Mouse (Mus musculus): ENCODE measurements around the gene Tnnc1. TPM values are rescaled to one million over a fixed set of nuclear protein-coding genes. Genes with fewer than 3 reads are reported as not detected.
A peak's percentile ranks its signal among the peaks of the same experiment; 100 is the strongest.

Tnnc1 gene
- polyA plus RNA-seq, 1 experiment from 2014 or later = 3,123 TPM

DNA sequence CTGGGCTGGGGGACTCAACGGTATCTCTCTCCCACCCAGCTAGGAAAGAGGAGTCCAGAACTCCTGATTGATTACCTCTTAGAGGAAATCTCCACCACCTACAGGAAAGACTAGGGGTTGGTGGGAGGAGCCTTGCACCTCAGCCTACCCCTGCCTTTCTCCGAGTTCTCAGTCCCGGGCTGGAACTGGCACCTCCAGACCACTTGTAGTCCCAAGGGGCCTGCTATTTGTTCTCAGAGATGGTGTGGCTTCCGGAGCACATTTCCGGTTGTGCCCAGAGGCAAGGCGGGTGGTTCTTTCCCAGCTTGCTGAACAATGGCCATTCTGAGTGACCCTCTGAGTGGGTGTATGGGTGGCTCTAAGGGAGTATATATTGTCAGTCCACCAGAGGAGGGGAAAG lies 20.1 kb downstream of the Tnnc1 start:
- no peak overlapping the region for H3K9ac ChIP-seq (ENCODE audit: low read depth, low read length)
- H3K9me3 ChIP-seq (replicated peaks; ENCODE audit: control insufficient read depth, low read length) = no peaks in the 10 kb centered on the region
- no peaks in the 10 kb centered on the region for H3K27me3 ChIP-seq (ENCODE audit: control insufficient read depth, insufficient read depth, low read length)
- peaks cover 34% of the 10 kb centered on the region for H3K4me1 ChIP-seq (ENCODE audit: control insufficient read depth, insufficient read depth, low read length)
- no peak overlapping the region for H3K4me3 ChIP-seq (ENCODE audit: low read depth, low read length)
- H3K27ac ChIP-seq (ENCODE audit: low read depth, low read length) = no peak overlapping the region
- WGBS (ENCODE audit: insufficient replicate concordance) = 54% methylated on average over 6 of the region's 6 CpGs
- no peak overlapping the region for H3K4me2 ChIP-seq
- no peaks in the 10 kb centered on the region for H3K36me3 ChIP-seq (ENCODE audit: control insufficient read depth, insufficient read depth, low read length)
- no peak for ATAC-seq (replicated peaks; ENCODE audit: insufficient number of reproducible peaks, low FRiP score, low TSS enrichment)

DNA sequence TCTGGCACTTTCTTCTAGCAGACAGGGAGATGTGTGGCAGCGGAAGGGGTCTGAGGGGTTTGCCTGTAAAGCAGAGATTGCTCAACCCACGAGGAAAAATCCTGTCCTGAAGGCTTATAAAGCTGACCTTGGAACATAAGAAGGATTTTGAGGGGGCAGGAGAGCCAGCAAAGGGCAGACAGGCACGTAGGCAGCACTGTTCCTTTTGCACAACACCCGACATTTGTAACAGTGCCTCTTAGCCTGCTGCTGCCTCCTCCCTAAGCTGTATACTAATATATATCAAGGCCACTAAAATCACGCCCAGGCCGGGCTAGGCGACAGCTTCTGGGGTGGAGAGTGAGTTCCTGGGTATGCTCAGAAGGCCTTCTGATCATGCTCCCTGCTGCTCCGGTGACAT lies 22.3 kb downstream of the Tnnc1 start:
- Histone ChIP-seq H3K4me1 (ENCODE audit: control insufficient read depth, insufficient read depth, low read length) (peaks cover 27% of the 10 kb centered on the region), H3K27me3 (ENCODE audit: control insufficient read depth, insufficient read depth, low read length) (no peaks in the 10 kb centered on the region), H3K9ac (ENCODE audit: low read depth, low read length) (peak overlapping the region; percentile 47; the same call in 1 of the 2 replicates), H3K4me3 (ENCODE audit: low read depth, low read length) (no peak overlapping the region), H3K27ac (ENCODE audit: low read depth, low read length) (0 out of 2 replicates have a peak overlapping the region, but pooled peaks have one; percentile 30), H3K9me3 (replicated peaks; ENCODE audit: control insufficient read depth, low read length) (no peaks in the 10 kb centered on the region), H3K4me2 (no peak overlapping the region), H3K36me3 (ENCODE audit: control insufficient read depth, insufficient read depth, low read length) (no peaks in the 10 kb centered on the region)
- no peak for ATAC-seq (replicated peaks; ENCODE audit: insufficient number of reproducible peaks, low FRiP score, low TSS enrichment)
- WGBS (ENCODE audit: insufficient replicate concordance) = 54% methylated on average over 8 of the region's 8 CpGs

DNA sequence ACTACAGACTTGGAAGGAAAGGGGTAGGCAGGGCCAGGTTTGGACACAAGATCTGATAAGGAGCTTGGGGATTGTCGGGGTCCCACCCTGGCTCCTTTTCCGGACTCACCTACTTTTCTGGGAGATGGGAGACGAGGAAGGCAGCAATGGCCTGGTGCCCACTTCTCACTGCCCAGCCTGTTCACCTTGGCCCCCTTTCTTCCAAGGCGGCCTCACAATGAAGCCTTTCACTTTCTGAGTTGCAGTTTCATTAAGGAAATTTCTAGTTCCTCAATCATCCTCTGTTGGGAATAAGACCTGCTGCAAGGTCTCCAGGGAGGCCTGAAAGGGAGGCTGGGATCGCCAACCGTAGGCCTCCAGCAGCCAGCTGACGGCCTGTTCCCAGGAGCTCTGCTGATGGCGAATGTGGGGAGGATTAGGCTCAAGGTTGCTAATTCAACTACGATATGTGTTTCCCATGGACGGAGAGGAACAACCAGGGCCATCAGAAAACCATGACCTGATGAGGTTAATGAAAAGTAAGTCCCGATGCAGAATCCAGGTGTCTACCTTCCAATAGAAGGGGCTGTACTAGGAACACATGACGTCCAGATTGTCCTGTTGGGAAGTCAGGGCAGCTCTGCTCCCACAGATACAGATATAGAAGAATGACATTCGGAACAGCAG lies 24.4 kb downstream of the Tnnc1 start:
- H3K4me2 ChIP-seq = no peak overlapping the region
- no peak for ATAC-seq (replicated peaks; ENCODE audit: insufficient number of reproducible peaks, low FRiP score, low TSS enrichment)
- peaks cover 20% of the 10 kb centered on the region for H3K4me1 ChIP-seq (ENCODE audit: control insufficient read depth, insufficient read depth, low read length)
- H3K27me3 ChIP-seq (ENCODE audit: control insufficient read depth, insufficient read depth, low read length) = no peaks in the 10 kb centered on the region
- H3K9me3 ChIP-seq (replicated peaks; ENCODE audit: control insufficient read depth, low read length) = no peaks in the 10 kb centered on the region
- no peak overlapping the region; the same call in 1 of the 2 replicates for H3K9ac ChIP-seq (ENCODE audit: low read depth, low read length)
- H3K27ac ChIP-seq (ENCODE audit: low read depth, low read length) = no peak overlapping the region
- H3K36me3 ChIP-seq (ENCODE audit: control insufficient read depth, insufficient read depth, low read length) = no peaks in the 10 kb centered on the region
- no peak overlapping the region for H3K4me3 ChIP-seq (ENCODE audit: low read depth, low read length)
- 66% methylated on average over 13 of the region's 13 CpGs for WGBS (ENCODE audit: insufficient replicate concordance)

DNA sequence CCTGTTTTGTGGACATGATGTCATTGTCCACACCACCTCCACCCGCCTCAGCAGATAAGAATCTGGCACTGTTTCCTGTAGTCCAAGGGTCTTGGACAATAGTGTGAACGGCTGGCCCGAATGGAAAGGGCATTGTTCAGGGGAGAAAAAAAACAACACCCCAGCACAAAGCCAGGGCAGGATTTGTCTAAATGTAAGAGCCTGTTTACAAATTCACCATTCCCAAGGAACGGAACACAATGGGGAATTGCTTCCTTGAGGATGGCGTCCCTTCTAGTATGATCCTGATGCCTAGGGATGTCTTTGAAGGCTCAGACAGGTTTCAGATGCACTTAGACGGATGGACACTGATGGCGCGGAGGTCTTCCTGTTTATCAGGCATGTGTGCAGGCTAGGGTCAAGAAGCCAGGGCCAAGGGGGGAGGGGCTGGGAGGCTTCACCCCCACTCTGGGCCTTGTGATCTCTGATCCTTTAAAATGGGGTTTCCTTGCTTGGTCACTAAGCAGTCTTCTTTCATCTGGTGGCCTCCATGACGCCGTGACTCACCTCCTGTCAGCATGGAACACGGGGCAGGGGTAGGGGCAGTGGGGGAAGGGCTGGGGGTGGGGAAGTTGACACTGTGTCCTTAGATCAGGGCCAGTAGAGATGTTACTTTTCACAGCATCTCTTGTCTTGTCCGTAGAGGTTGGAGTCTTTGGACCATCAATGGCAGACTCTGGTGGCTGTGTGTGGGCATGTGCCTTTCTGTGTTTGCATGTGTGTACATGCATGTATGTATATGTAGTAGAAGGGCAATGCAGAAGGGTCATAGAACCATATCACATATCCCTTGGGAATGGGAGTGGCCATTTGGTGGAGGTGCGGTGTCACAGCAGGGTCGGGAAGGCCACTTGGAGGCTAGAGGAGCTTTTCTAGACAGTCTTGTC lies 25.2 kb downstream of the Tnnc1 start:
- H3K36me3 ChIP-seq (ENCODE audit: control insufficient read depth, insufficient read depth, low read length) = no peaks in the 10 kb centered on the region
- no peaks in the 10 kb centered on the region for H3K9me3 ChIP-seq (replicated peaks; ENCODE audit: control insufficient read depth, low read length)
- ATAC-seq (replicated peaks; ENCODE audit: insufficient number of reproducible peaks, low FRiP score, low TSS enrichment) = 0 out of 2 replicates have a peak, but pooled peaks have one; percentile 22
- no peak overlapping the region for H3K4me2 ChIP-seq
- no peak overlapping the region for H3K27ac ChIP-seq (ENCODE audit: low read depth, low read length)
- H3K4me3 ChIP-seq (ENCODE audit: low read depth, low read length) = no peak overlapping the region
- H3K4me1 ChIP-seq (ENCODE audit: control insufficient read depth, insufficient read depth, low read length) = peaks cover 17% of the 10 kb centered on the region
- no peaks in the 10 kb centered on the region for H3K27me3 ChIP-seq (ENCODE audit: control insufficient read depth, insufficient read depth, low read length)
- 66% methylated on average over 14 of the region's 14 CpGs for WGBS (ENCODE audit: insufficient replicate concordance)
- no peak overlapping the region for H3K9ac ChIP-seq (ENCODE audit: low read depth, low read length)

DNA sequence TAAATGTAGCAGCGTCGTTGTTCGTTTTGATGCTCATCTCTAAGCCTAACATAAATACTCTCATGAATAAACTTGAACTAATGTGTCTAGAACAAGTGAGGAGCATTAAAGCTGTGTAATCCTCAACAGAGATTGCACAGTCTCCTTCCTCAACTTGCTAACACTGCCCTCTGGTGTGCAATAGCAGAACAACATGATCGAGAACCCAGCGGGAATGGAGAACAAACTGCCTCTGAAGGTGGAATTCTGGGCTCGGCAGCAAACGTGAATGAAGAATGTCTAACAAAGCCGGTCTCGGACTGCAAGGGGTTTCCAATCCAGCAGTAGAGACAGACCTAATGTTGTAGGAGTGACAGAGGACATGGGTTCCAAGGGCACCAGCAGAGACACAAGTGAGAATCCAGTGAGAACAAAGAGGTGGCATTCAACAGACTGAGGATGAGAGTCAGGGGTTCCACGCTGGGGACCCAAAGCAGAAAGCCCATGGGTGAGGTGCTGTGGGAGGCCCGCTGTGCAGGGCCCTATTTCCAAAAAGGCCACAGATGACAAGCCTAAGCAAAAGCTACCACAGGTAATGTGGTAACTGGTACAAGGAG lies 26.0 kb downstream of the Tnnc1 start:
- ATAC-seq (replicated peaks; ENCODE audit: insufficient number of reproducible peaks, low FRiP score, low TSS enrichment) = no peak
- Histone ChIP-seq H3K27ac (ENCODE audit: low read depth, low read length) (no peak overlapping the region), H3K4me2 (no peak overlapping the region)

DNA sequence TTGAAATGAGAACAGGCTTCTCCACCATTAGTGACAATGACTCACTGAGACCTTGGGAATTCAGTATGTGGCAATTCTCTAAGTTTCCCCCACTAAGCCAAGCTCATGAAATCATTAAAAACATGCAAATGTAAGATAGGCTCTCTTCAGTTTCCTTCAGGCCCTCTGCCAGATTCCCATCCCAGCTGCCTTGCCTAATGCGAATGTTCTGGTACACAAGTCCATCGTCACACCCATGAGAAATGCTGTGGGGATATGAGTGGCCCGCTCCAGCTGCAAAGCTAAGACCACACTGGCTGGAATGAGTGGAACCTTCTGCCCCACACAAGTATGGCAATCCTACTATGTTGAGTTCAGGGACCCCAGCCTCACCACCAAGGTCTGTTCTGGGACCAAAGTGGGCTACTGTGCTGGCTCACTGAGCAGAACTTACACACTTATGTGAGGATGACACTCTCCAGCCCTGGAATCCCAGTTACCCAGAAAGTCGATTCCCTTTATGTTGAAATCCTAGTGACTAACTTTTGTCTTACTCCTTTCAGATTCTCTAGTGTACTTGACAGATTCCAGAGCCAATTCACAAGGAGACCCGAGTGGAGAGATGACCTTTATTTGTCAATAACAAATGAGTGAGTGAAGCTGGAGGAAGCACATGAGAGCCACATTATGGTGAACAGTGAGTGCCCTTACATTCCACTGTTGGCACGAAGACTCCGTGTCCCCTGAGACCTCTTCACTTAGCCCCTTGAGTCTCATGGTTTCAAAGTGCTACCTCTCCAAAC lies 29.2 kb downstream of the Tnnc1 start:
- H3K27ac ChIP-seq (ENCODE audit: low read depth, low read length) = no peak overlapping the region
- no peak for ATAC-seq (replicated peaks; ENCODE audit: insufficient number of reproducible peaks, low FRiP score, low TSS enrichment)
- H3K4me3 ChIP-seq (ENCODE audit: low read depth, low read length) = no peak overlapping the region
- no peaks in the 10 kb centered on the region for H3K36me3 ChIP-seq (ENCODE audit: control insufficient read depth, insufficient read depth, low read length)
- H3K4me2 ChIP-seq = no peak overlapping the region
- H3K9me3 ChIP-seq (replicated peaks; ENCODE audit: control insufficient read depth, low read length) = no peaks in the 10 kb centered on the region
- no peak overlapping the region for H3K9ac ChIP-seq (ENCODE audit: low read depth, low read length)
- H3K27me3 ChIP-seq (ENCODE audit: control insufficient read depth, insufficient read depth, low read length) = no peaks in the 10 kb centered on the region
- no peaks in the 10 kb centered on the region for H3K4me1 ChIP-seq (ENCODE audit: control insufficient read depth, insufficient read depth, low read length)
- 74% methylated on average over 7 of the region's 7 CpGs for WGBS (ENCODE audit: insufficient replicate concordance)

More for the DNA sequence above, 26.0 kb downstream of the Tnnc1 start:
- Histone ChIP-seq H3K4me3 (ENCODE audit: low read depth, low read length) (no peak overlapping the region), H3K9ac (ENCODE audit: low read depth, low read length) (no peak overlapping the region), H3K4me1 (ENCODE audit: control insufficient read depth, insufficient read depth, low read length) (peaks cover 17% of the 10 kb centered on the region), H3K9me3 (replicated peaks; ENCODE audit: control insufficient read depth, low read length) (no peaks in the 10 kb centered on the region), H3K27me3 (ENCODE audit: control insufficient read depth, insufficient read depth, low read length) (no peaks in the 10 kb centered on the region), H3K36me3 (ENCODE audit: control insufficient read depth, insufficient read depth, low read length) (no peaks in the 10 kb centered on the region)
- WGBS (ENCODE audit: insufficient replicate concordance) = 13% methylated on average over 11 of the region's 11 CpGs

DNA sequence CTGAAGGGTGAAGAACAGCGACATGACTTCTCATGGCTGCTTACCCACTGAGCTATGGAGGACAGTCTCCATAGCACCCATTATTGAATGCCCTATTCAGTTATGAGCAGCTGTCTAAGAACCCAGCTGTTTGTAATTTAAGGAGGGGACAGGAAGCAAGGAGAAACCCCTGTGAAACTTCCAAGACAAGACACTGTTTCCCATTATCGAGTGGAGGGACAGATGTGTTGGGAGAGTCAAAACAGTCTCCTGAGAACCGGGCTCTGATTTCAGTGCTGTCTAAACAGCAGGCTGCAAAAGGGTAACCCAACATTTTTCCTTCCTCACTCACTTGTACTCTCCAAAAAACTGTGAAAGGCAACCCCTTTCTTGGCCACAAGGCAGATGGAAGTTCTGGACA lies 32.4 kb downstream of the Tnnc1 start:
- H3K27me3 ChIP-seq (ENCODE audit: control insufficient read depth, insufficient read depth, low read length) = no peaks in the 10 kb centered on the region
- no peak overlapping the region; the same call in 1 of the 2 replicates for H3K9ac ChIP-seq (ENCODE audit: low read depth, low read length)
- no peaks in the 10 kb centered on the region for H3K9me3 ChIP-seq (replicated peaks; ENCODE audit: control insufficient read depth, low read length)
- 82% methylated on average over 3 of the region's 3 CpGs for WGBS (ENCODE audit: insufficient replicate concordance)
- no peak overlapping the region for H3K4me3 ChIP-seq (ENCODE audit: low read depth, low read length)
- no peak for ATAC-seq (replicated peaks; ENCODE audit: insufficient number of reproducible peaks, low FRiP score, low TSS enrichment)
- no peaks in the 10 kb centered on the region for H3K4me1 ChIP-seq (ENCODE audit: control insufficient read depth, insufficient read depth, low read length)
- H3K36me3 ChIP-seq (ENCODE audit: control insufficient read depth, insufficient read depth, low read length) = no peaks in the 10 kb centered on the region
- no peak overlapping the region for H3K27ac ChIP-seq (ENCODE audit: low read depth, low read length)
- H3K4me2 ChIP-seq = no peak overlapping the region

DNA sequence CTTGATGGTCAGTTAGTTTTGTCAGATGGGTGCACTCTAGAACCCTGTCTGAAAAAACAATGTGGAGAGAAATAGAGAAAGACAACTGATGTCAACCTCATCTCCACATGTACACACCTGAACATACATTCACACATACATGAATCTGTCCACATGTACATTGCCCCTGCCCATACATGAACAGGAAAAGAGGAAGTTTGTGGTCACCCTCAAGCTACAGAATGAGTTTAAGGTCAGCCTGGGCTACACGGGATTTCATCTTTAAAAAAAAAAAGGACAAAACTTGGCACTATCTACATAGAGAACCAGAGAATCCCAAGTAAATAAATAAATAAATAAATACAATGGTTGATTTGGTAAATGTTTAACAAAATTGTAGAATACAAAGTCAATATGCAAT lies 36.7 kb downstream of the Tnnc1 start:
- no peaks in the 10 kb centered on the region for H3K9me3 ChIP-seq (replicated peaks; ENCODE audit: control insufficient read depth, low read length)
- no peak overlapping the region for H3K4me2 ChIP-seq
- no peak overlapping the region for H3K4me3 ChIP-seq (ENCODE audit: low read depth, low read length)
- no peak for ATAC-seq (replicated peaks; ENCODE audit: insufficient number of reproducible peaks, low FRiP score, low TSS enrichment)
- H3K4me1 ChIP-seq (ENCODE audit: control insufficient read depth, insufficient read depth, low read length) = 0 out of 2 replicates have a peak, but pooled peaks cover 4% of the 10 kb centered on the region
- H3K36me3 ChIP-seq (ENCODE audit: control insufficient read depth, insufficient read depth, low read length) = no peaks in the 10 kb centered on the region
- no peak overlapping the region for H3K9ac ChIP-seq (ENCODE audit: low read depth, low read length)
- no peak overlapping the region for H3K27ac ChIP-seq (ENCODE audit: low read depth, low read length)
- 83% methylated on average over 1 of the region's 1 CpGs for WGBS (ENCODE audit: insufficient replicate concordance)
- no peaks in the 10 kb centered on the region for H3K27me3 ChIP-seq (ENCODE audit: control insufficient read depth, insufficient read depth, low read length)
